Comparison of ENCODE assay signal across 8 mouse cellular contexts in genomic region chr7:6731373-6731772, GRCm38 (mm10). TPM values are rescaled to one million over a fixed set of nuclear protein-coding genes. Genes with fewer than 3 reads are reported as not detected.
A peak's percentile ranks its signal among the peaks of the same experiment; 100 is the strongest.
DNase-seq lines count a peak whose midpoint lies in the region; ATAC-seq and TF ChIP-seq lines count a peak whose summit lies in the region.

No protein-coding gene starts in this region.

- TF ChIP-seq CTCF in left cerebral cortex, adult 2 months (IDR thresholded peaks at IDR 0.05): no peak

- H3K9ac ChIP-seq in forebrain, embryonic 15.5 days (replicated peaks): peak overlapping the region; percentile 50
- H3K9ac ChIP-seq in limb, embryonic 12.5 days (replicated peaks): 0 out of 2 replicates have a peak overlapping the region, but pooled peaks have one; percentile 23
- peak overlapping the region; percentile 46; the same call in 1 of the 2 replicates for H3K9ac ChIP-seq in neural tube, embryonic 14.5 days (replicated peaks; ENCODE audit: low read depth, low read length)

- intact Hi-C loops in left cerebral cortex, adult 2 months (cut with DNase I): loop anchor here (2.0 kb wide), 1 partner anchor 45 kb away; no protein-coding TSS in a partner anchor

- WGBS in forebrain, embryonic 15.5 days: 48% methylated on average over 3 of the region's 3 CpGs
- 49% methylated on average over 3 of the region's 3 CpGs for WGBS in limb, embryonic 12.5 days
- 49% methylated on average over 3 of the region's 3 CpGs for WGBS in neural tube, embryonic 14.5 days

- no peaks in the 10 kb centered on the region for H3K36me3 ChIP-seq in forebrain, embryonic 15.5 days
- H3K36me3 ChIP-seq in limb, embryonic 12.5 days: peaks cover 9% of the 10 kb centered on the region; the same call in 1 of the 2 replicates
- no peaks in the 10 kb centered on the region for H3K36me3 ChIP-seq in neural tube, embryonic 14.5 days (ENCODE audit: control insufficient read depth, insufficient read depth, low read length)

- peaks cover 19% of the 10 kb centered on the region for H3K9me3 ChIP-seq in forebrain, embryonic 15.5 days
- H3K9me3 ChIP-seq in limb, embryonic 12.5 days: peaks cover 48% of the 10 kb centered on the region
- H3K9me3 ChIP-seq in neural tube, embryonic 14.5 days (ENCODE audit: control insufficient read depth, low read length): peaks cover 7% of the 10 kb centered on the region

- H3K4me3 ChIP-seq in left cerebral cortex, adult 2 months: peak overlapping the region; percentile 74
- peak overlapping the region; percentile 60 for H3K4me3 ChIP-seq in forebrain, embryonic 15.5 days
- H3K4me3 ChIP-seq in limb, embryonic 12.5 days (replicated peaks): peak overlapping the region; percentile 62
- peak overlapping the region; percentile 55 for H3K4me3 ChIP-seq in neural tube, embryonic 14.5 days (ENCODE audit: low read depth, low read length)

- H3K4me1 ChIP-seq in forebrain, embryonic 15.5 days: no peaks in the 10 kb centered on the region; the same call in 1 of the 2 replicates
- no peaks in the 10 kb centered on the region for H3K4me1 ChIP-seq in limb, embryonic 12.5 days (replicated peaks)
- no peaks in the 10 kb centered on the region for H3K4me1 ChIP-seq in neural tube, embryonic 14.5 days (ENCODE audit: control insufficient read depth, insufficient read depth, low read length)

- H3K27me3 ChIP-seq in forebrain, embryonic 15.5 days: no peaks in the 10 kb centered on the region
- no peaks in the 10 kb centered on the region for H3K27me3 ChIP-seq in limb, embryonic 12.5 days
- no peaks in the 10 kb centered on the region for H3K27me3 ChIP-seq in neural tube, embryonic 14.5 days (ENCODE audit: control insufficient read depth, insufficient read depth, low read length)

- no peak for DNase-seq in left cerebral cortex, adult 2 months (ENCODE audit: extremely low spot score in 1 of 2, low spot score in 2 of 2)
- DNase-seq in left cerebral cortex, adult 18-20 months (ENCODE audit: low spot score in 2 of 2): no peak
- no peak for DNase-seq in gastrocnemius, adult 8-10 months (ENCODE audit: low spot score in 2 of 2)
- no peak for DNase-seq in kidney, adult 11 months

- H3K4me2 ChIP-seq in forebrain, embryonic 15.5 days (replicated peaks): peak overlapping the region; percentile 40
- peak overlapping the region; percentile 55 for H3K4me2 ChIP-seq in limb, embryonic 12.5 days
- H3K4me2 ChIP-seq in neural tube, embryonic 14.5 days (ENCODE audit: low read depth, low read length): peak overlapping the region; percentile 44

- peak overlapping the region; percentile 65; the same call in 1 of the 2 replicates for H3K27ac ChIP-seq in left cerebral cortex, adult 2 months
- 0 out of 2 replicates have a peak overlapping the region, but pooled peaks have one; percentile 8 for H3K27ac ChIP-seq in forebrain, embryonic 15.5 days (replicated peaks)
- peak overlapping the region; percentile 41; the same call in 1 of the 2 replicates for H3K27ac ChIP-seq in limb, embryonic 12.5 days
- no peak overlapping the region for H3K27ac ChIP-seq in neural tube, embryonic 14.5 days (ENCODE audit: low read depth, low read length)

- ATAC-seq in forebrain, embryonic 15.5 days (replicated peaks): no peak
- no peak for ATAC-seq in limb, embryonic 12.5 days (ENCODE audit: insufficient number of reproducible peaks, insufficient read depth, low FRiP score, low TSS enrichment, low read depth)
- ATAC-seq in neural tube, embryonic 14.5 days (ENCODE audit: low read depth): no peak
- no peak for ATAC-seq in activated CD4-positive, CD25-positive, alpha-beta regulatory T cell, adult 4 months

RNA-seq across cellular contexts. Expression of gene Usp29, which starts 1.0 kb away (rescaled TPM):
- 10 to 100 TPM; 38.7 to 47.2 TPM for total RNA-seq in left cerebral cortex, adult 2 months (2021)
- 10 to 100 TPM; 42.2 to 44.7 TPM for total RNA-seq in left cerebral cortex, adult 18-20 months (2021)
- 22.4 and 26.1 TPM in 2 replicates for polyA plus RNA-seq in forebrain, embryonic 15.5 days (2015; fragmentation: Nextera tagmentation; extraction: Ambion mirVana)
- 15.4 and 15.8 TPM in 2 replicates for polyA plus RNA-seq in limb, embryonic 12.5 days (2016; fragmentation: Nextera tagmentation; extraction: Ambion mirVana)
- 30.8 and 41.5 TPM in 2 replicates for polyA plus RNA-seq in neural tube, embryonic 14.5 days (2014; fragmentation: Nextera tagmentation; extraction: Ambion mirVana)
- not detected for polyA plus RNA-seq in activated CD4-positive, CD25-positive, alpha-beta regulatory T cell, adult 4 months (2017; shearing (Covaris generic))
- not detected for total RNA-seq in gastrocnemius, adult 8-10 months (2022)

RNA-seq across cellular contexts. Expression of gene Peg3, which starts 1.1 kb away (rescaled TPM):
- total RNA-seq in left cerebral cortex, adult 2 months (2021): 100 to 1,000 TPM; 217 to 241 TPM
- total RNA-seq in left cerebral cortex, adult 18-20 months (2021): 100 to 1,000 TPM; 217 to 231 TPM
- 51.1 and 58.7 TPM in 2 replicates for polyA plus RNA-seq in forebrain, embryonic 15.5 days (2015; fragmentation: Nextera tagmentation; extraction: Ambion mirVana)
- polyA plus RNA-seq in limb, embryonic 12.5 days (2016; fragmentation: Nextera tagmentation; extraction: Ambion mirVana): 217 and 263 TPM in 2 replicates
- 124 and 134 TPM in 2 replicates for polyA plus RNA-seq in neural tube, embryonic 14.5 days (2014; fragmentation: Nextera tagmentation; extraction: Ambion mirVana)
- not detected for polyA plus RNA-seq in activated CD4-positive, CD25-positive, alpha-beta regulatory T cell, adult 4 months (2017; shearing (Covaris generic))
- total RNA-seq in gastrocnemius, adult 8-10 months (2022): 1 to 10 TPM; 2.0 to 3.8 (median 2.5) TPM

RNA-seq across cellular contexts. Expression of gene Zim1, which starts 35.1 kb away (rescaled TPM):
- total RNA-seq in left cerebral cortex, adult 2 months (2021): 1 to 10 TPM; 4.5 to 7.8 TPM
- total RNA-seq in left cerebral cortex, adult 18-20 months (2021): 1 to 10 TPM; 3.8 to 6.6 TPM
- 3.2 and 3.7 TPM in 2 replicates for polyA plus RNA-seq in forebrain, embryonic 15.5 days (2015; fragmentation: Nextera tagmentation; extraction: Ambion mirVana)
- polyA plus RNA-seq in limb, embryonic 12.5 days (2016; fragmentation: Nextera tagmentation; extraction: Ambion mirVana): 2.8 and 3.8 TPM in 2 replicates
- polyA plus RNA-seq in neural tube, embryonic 14.5 days (2014; fragmentation: Nextera tagmentation; extraction: Ambion mirVana): 4.6 and 7.6 TPM in 2 replicates
- polyA plus RNA-seq in activated CD4-positive, CD25-positive, alpha-beta regulatory T cell, adult 4 months (2017; shearing (Covaris generic)): not detected
- total RNA-seq in gastrocnemius, adult 8-10 months (2022): 1 to 10 TPM; 2.2 to 2.8 (median 2.5) TPM

Comparison
In these comparisons a context has a peak if more than half of its experiments do, and no peak if none do; other contexts are left out.
1. RNA of gene Usp29, which starts 1.0 kb away (polyA plus RNA-seq): 30.8 to 41.5 TPM in neural tube, embryonic 14.5 days, 22.4 to 26.1 TPM in forebrain, embryonic 15.5 days and 15.4 to 15.8 TPM in limb, embryonic 12.5 days; not detected in activated CD4-positive, CD25-positive, alpha-beta regulatory T cell, adult 4 months; every median in the first group is over 10 times any median in the second.
2. RNA of gene Peg3, which starts 1.1 kb away (polyA plus RNA-seq): 217 to 263 TPM in limb, embryonic 12.5 days, 124 to 134 TPM in neural tube, embryonic 14.5 days and 51.1 to 58.7 TPM in forebrain, embryonic 15.5 days; not detected in activated CD4-positive, CD25-positive, alpha-beta regulatory T cell, adult 4 months; every median in the first group is over 10 times any median in the second.
3. Peak in every context shown above with its lines, with median percentiles within 50 percentile points of each other: H3K4me3 ChIP-seq, H3K4me2 ChIP-seq and H3K9ac ChIP-seq.